7 mouse cellular contexts compared by ENCODE assay signal in genomic region chr11:75965674-75966400, GRCm38 (mm10). TPM values are rescaled to one million over a fixed set of nuclear protein-coding genes. Genes with fewer than 3 reads are reported as not detected.
DNase-seq lines count a peak whose midpoint lies in the region; ATAC-seq and TF ChIP-seq lines count a peak whose summit lies in the region.

No protein-coding gene starts in this region.

- no peaks in the 10 kb centered on the region for H3K9me3 ChIP-seq in lung, postnatal 0 days (ENCODE audit: low read length)
- H3K9me3 ChIP-seq in embryonic facial prominence, embryonic 13.5 days: no peaks in the 10 kb centered on the region
- H3K9me3 ChIP-seq in hindbrain, embryonic 16.5 days (ENCODE audit: control insufficient read depth, low read length): no peaks in the 10 kb centered on the region
- H3K9me3 ChIP-seq in midbrain, embryonic 13.5 days: no peaks in the 10 kb centered on the region

- H3K36me3 ChIP-seq in lung, postnatal 0 days (ENCODE audit: insufficient read depth, low read length): no peaks in the 10 kb centered on the region
- H3K36me3 ChIP-seq in embryonic facial prominence, embryonic 13.5 days: no peaks in the 10 kb centered on the region
- no peaks in the 10 kb centered on the region for H3K36me3 ChIP-seq in hindbrain, embryonic 16.5 days (ENCODE audit: control insufficient read depth, insufficient read depth, low read length)
- H3K36me3 ChIP-seq in midbrain, embryonic 13.5 days: no peaks in the 10 kb centered on the region

- no peak for ATAC-seq in lung, postnatal 0 days
- no peak for ATAC-seq in embryonic facial prominence, embryonic 13.5 days (ENCODE audit: insufficient number of reproducible peaks, insufficient read depth, low FRiP score, low TSS enrichment, low read depth)
- ATAC-seq in hindbrain, embryonic 16.5 days: no peak
- no peak for ATAC-seq in midbrain, embryonic 13.5 days

- peak; percentile 17 for DNase-seq in lung, postnatal 0 days (ENCODE audit: low spot score)
- DNase-seq in lung, postnatal 25 days (ENCODE audit: low spot score): no peak
- DNase-seq in urinary bladder, postnatal 36 days (ENCODE audit: low spot score in 2 of 2): no peak
- no peak for DNase-seq in frontal cortex, postnatal 25 days (ENCODE audit: low spot score in 2 of 2)

- H3K4me1 ChIP-seq in lung, postnatal 0 days (ENCODE audit: insufficient read depth, low read depth, low read length): peaks cover 7% of the 10 kb centered on the region; the same call in 1 of the 2 replicates
- H3K4me1 ChIP-seq in embryonic facial prominence, embryonic 13.5 days: peaks cover 26% of the 10 kb centered on the region
- peaks cover 27% of the 10 kb centered on the region for H3K4me1 ChIP-seq in hindbrain, embryonic 16.5 days (ENCODE audit: control insufficient read depth, insufficient read depth, low read depth, low read length)
- H3K4me1 ChIP-seq in midbrain, embryonic 13.5 days (replicated peaks): peaks cover 47% of the 10 kb centered on the region

- no peak for TF ChIP-seq EP300 in lung, postnatal 0 days (IDR thresholded peaks at IDR 0.05)

- peak overlapping the region; percentile 68 for H3K9ac ChIP-seq in lung, postnatal 0 days (replicated peaks; ENCODE audit: low read depth)
- peak overlapping the region; percentile 78 for H3K9ac ChIP-seq in embryonic facial prominence, embryonic 13.5 days
- peak overlapping the region; percentile 71 for H3K9ac ChIP-seq in hindbrain, embryonic 16.5 days (ENCODE audit: low read depth, low read length)
- H3K9ac ChIP-seq in midbrain, embryonic 13.5 days (replicated peaks): peak overlapping the region; percentile 62; the same call in 1 of the 2 replicates

- H3K27me3 ChIP-seq in lung, postnatal 0 days (replicated peaks; ENCODE audit: insufficient read depth, low read length): no peaks in the 10 kb centered on the region
- peaks cover 31% of the 10 kb centered on the region for H3K27me3 ChIP-seq in embryonic facial prominence, embryonic 13.5 days
- peaks cover 3% of the 10 kb centered on the region; the same call in 1 of the 2 replicates for H3K27me3 ChIP-seq in hindbrain, embryonic 16.5 days (replicated peaks; ENCODE audit: control insufficient read depth, insufficient read depth, low read length)
- H3K27me3 ChIP-seq in midbrain, embryonic 13.5 days: peaks cover 34% of the 10 kb centered on the region

- H3K4me2 ChIP-seq in lung, postnatal 0 days (replicated peaks; ENCODE audit: low read depth, low read length): peak overlapping the region; percentile 93
- H3K4me2 ChIP-seq in embryonic facial prominence, embryonic 13.5 days: peak overlapping the region; percentile 95
- peak overlapping the region; percentile 98 for H3K4me2 ChIP-seq in hindbrain, embryonic 16.5 days (ENCODE audit: low read length)
- peak overlapping the region; percentile 99 for H3K4me2 ChIP-seq in midbrain, embryonic 13.5 days (replicated peaks)

- TF ChIP-seq CTCF in lung, postnatal 0 days (IDR thresholded peaks at IDR 0.05): no peak

- peak overlapping the region; percentile 53 for H3K4me3 ChIP-seq in lung, postnatal 0 days (ENCODE audit: low read depth, low read length)
- H3K4me3 ChIP-seq in embryonic facial prominence, embryonic 13.5 days: peak overlapping the region; percentile 68
- H3K4me3 ChIP-seq in hindbrain, embryonic 16.5 days (ENCODE audit: low read length): peak overlapping the region; percentile 64
- H3K4me3 ChIP-seq in midbrain, embryonic 13.5 days (replicated peaks): peak overlapping the region; percentile 63

- 15% methylated on average over 28 of the region's 28 CpGs for WGBS in lung, postnatal 0 days
- WGBS in embryonic facial prominence, embryonic 13.5 days: 6% methylated on average over 28 of the region's 28 CpGs
- 6% methylated on average over 28 of the region's 28 CpGs for WGBS in hindbrain, embryonic 16.5 days
- WGBS in midbrain, embryonic 13.5 days: 2% methylated on average over 28 of the region's 28 CpGs

- peak overlapping the region; percentile 88; the same call in 1 of the 2 replicates for H3K27ac ChIP-seq in lung, postnatal 0 days (ENCODE audit: low read length)
- no peak overlapping the region for H3K27ac ChIP-seq in embryonic facial prominence, embryonic 13.5 days
- H3K27ac ChIP-seq in hindbrain, embryonic 16.5 days (ENCODE audit: low read depth, low read length): no peak overlapping the region
- peak overlapping the region; percentile 42; the same call in 1 of the 2 replicates for H3K27ac ChIP-seq in midbrain, embryonic 13.5 days

RNA-seq across cellular contexts. Expression of gene Rph3al, which starts 27.6 kb away (rescaled TPM):
- polyA plus RNA-seq in lung, postnatal 0 days (2015; fragmentation: Nextera tagmentation; extraction: Ambion mirVana): 10.7 and 11.0 TPM in 2 replicates
- polyA plus RNA-seq in embryonic facial prominence, embryonic 13.5 days (2015; fragmentation: Nextera tagmentation; extraction: Ambion mirVana): 2.6 and 3.2 TPM in 2 replicates
- polyA plus RNA-seq in hindbrain, embryonic 16.5 days (2015; fragmentation: Nextera tagmentation; extraction: Ambion mirVana): 3.1 and 3.4 TPM in 2 replicates
- 1.9 and 2.4 TPM in 2 replicates for polyA plus RNA-seq in midbrain, embryonic 13.5 days (2015; fragmentation: Nextera tagmentation; extraction: Ambion mirVana)

RNA-seq across cellular contexts. Expression of gene 1700016K19Rik, which starts 33.9 kb away (rescaled TPM):
- 15.5 and 20.2 TPM in 2 replicates for polyA plus RNA-seq in lung, postnatal 0 days (2015; fragmentation: Nextera tagmentation; extraction: Ambion mirVana)
- polyA plus RNA-seq in embryonic facial prominence, embryonic 13.5 days (2015; fragmentation: Nextera tagmentation; extraction: Ambion mirVana): 0.76 and 0.88 TPM in 2 replicates
- polyA plus RNA-seq in hindbrain, embryonic 16.5 days (2015; fragmentation: Nextera tagmentation; extraction: Ambion mirVana): 5.0 and 5.2 TPM in 2 replicates
- 0.97 and 1.8 TPM in 2 replicates for polyA plus RNA-seq in midbrain, embryonic 13.5 days (2015; fragmentation: Nextera tagmentation; extraction: Ambion mirVana)

Comparison
In these comparisons a context has a peak if more than half of its experiments do, and no peak if none do; other contexts are left out.
1. H3K27ac ChIP-seq: peak in lung, postnatal 0 days (single experiment) and midbrain, embryonic 13.5 days (single experiment); none in embryonic facial prominence, embryonic 13.5 days (single experiment) and hindbrain, embryonic 16.5 days (single experiment).
2. Peak in every context shown above with its lines, with median percentiles within 50 percentile points of each other: H3K4me2 ChIP-seq, H3K4me3 ChIP-seq and H3K9ac ChIP-seq.